Mouse (Mus musculus) gastrocnemius, adult 2 months (tissue): ENCODE measurements around the gene Csdc2. TPM values are rescaled to one million over a fixed set of nuclear protein-coding genes. Genes with fewer than 3 reads are reported as not detected.

ENCODE experiments used
- DNase-seq: peaks from one replicate; pipeline ENCODE4 v3.0.0; 2022
- H3K27ac ChIP-seq: fragments of 200-600 bp; 2 replicates; pipeline ENCODE4 v1.8.1; 2022; ENCODE audit warnings: mild to moderate bottlenecking
- H3K4me3 ChIP-seq: fragments of 200-600 bp; 2 replicates; pipeline ENCODE4 v1.8.1; 2022; ENCODE audit warnings: mild to moderate bottlenecking, moderate library complexity
- CTCF ChIP-seq: fragments of 200-600 bp; IDR thresholded peaks from 2 replicates; pipeline ENCODE4 v1.8.1; 2022; ENCODE audit warnings: antibody characterized with exemption, mild to moderate bottlenecking, moderate library complexity
- intact Hi-C: fragments of 180-260 bp; cut with DNase I; formaldehyde crosslinking; loops from one replicate; pipeline ENCODE4 v1.15.1; 2025
- total RNA-seq, 2 experiments: library from RNA; stranded (reverse); gene quantifications; 2 replicates each; pipeline ENCODE4 v1.2.3; 2021

The Csdc2 gene
- total RNA-seq, 2 experiments from 2014 or later, result 1.6 to 2.1 TPM

GRCm38 (mm10) chr15:81928277-81928676, 8.3 kb upstream of the Csdc2 start:
- intact Hi-C loops, result no loop called here
- TF ChIP-seq CTCF, result no peak
- H3K27ac ChIP-seq, result no peak overlapping the region; the same call in 1 of the 2 replicates
- no peak overlapping the region for H3K4me3 ChIP-seq
- peak; percentile 43 for DNase-seq

- Histone ChIP-seq H3K27ac (no peak overlapping the region), H3K4me3 (no peak overlapping the region)
- DNase-seq, result no peak
- intact Hi-C loops, result no loop called here
- TF ChIP-seq CTCF, result no peak
Measured at GRCm38 (mm10) chr15:81932951-81933470, 3.5 kb upstream of the Csdc2 start.

- TF ChIP-seq CTCF, result no peak
- DNase-seq, result no peak
- intact Hi-C loops, result no loop called here
Measured at GRCm38 (mm10) chr15:81933986-81934385, 2.6 kb upstream of the Csdc2 start.

GRCm38 (mm10) chr15:81935869-81936637, 506 bp upstream of the Csdc2 start:
- no peak for TF ChIP-seq CTCF
- Histone ChIP-seq H3K4me3 (peak overlapping the region; percentile 69), H3K27ac (peak overlapping the region; percentile 71)
- intact Hi-C loops, result no loop called here
- no peak for DNase-seq

More at GRCm38 (mm10) chr15:81933986-81934385, 2.6 kb upstream of the Csdc2 start:
- H3K27ac ChIP-seq, result no peak overlapping the region
- H3K4me3 ChIP-seq, result no peak overlapping the region

GRCm38 (mm10) chr15:81937098-81937972, 776 bp downstream of the Csdc2 start:
- TF ChIP-seq CTCF, result no peak
- peak overlapping the region; percentile 69 for H3K4me3 ChIP-seq
- H3K27ac ChIP-seq, result peak overlapping the region; percentile 71
- DNase-seq, result peak; percentile 38
- intact Hi-C loops, result no loop called here

GRCm38 (mm10) chr15:81938246-81938645, 1.7 kb downstream of the Csdc2 start:
- DNase-seq, result peak; percentile 52
- TF ChIP-seq CTCF, result peak; percentile 61
- H3K27ac ChIP-seq, result no peak overlapping the region; the same call in 1 of the 2 replicates
- H3K4me3 ChIP-seq, result no peak overlapping the region
- intact Hi-C loops, result no loop called here

- TF ChIP-seq CTCF, result no peak
- intact Hi-C loops, result no loop called here
- Histone ChIP-seq H3K27ac (no peak overlapping the region), H3K4me3 (no peak overlapping the region)
- peak; percentile 13 for DNase-seq
Measured at GRCm38 (mm10) chr15:81939157-81939715, 2.7 kb downstream of the Csdc2 start.

- peak; percentile 6 for DNase-seq
- Histone ChIP-seq H3K4me3 (no peak overlapping the region), H3K27ac (no peak overlapping the region)
- intact Hi-C loops, result no loop called here
- no peak for TF ChIP-seq CTCF
Measured at GRCm38 (mm10) chr15:81939774-81940173, 3.2 kb downstream of the Csdc2 start.

GRCm38 (mm10) chr15:81940219-81940618, 3.7 kb downstream of the Csdc2 start:
- no peak for TF ChIP-seq CTCF
- peak; percentile 7 for DNase-seq
- Histone ChIP-seq H3K4me3 (no peak overlapping the region), H3K27ac (no peak overlapping the region)
- intact Hi-C loops, result no loop called here

GRCm38 (mm10) chr15:81941010-81941409, 4.5 kb downstream of the Csdc2 start:
- intact Hi-C loops, result no loop called here
- Histone ChIP-seq H3K27ac (no peak overlapping the region), H3K4me3 (no peak overlapping the region)
- peak; percentile 20; the same call in 1 of the 2 replicates for TF ChIP-seq CTCF
- DNase-seq, result peak; percentile 10

GRCm38 (mm10) chr15:81943176-81943749, 6.7 kb downstream of the Csdc2 start:
- intact Hi-C loops, result no loop called here
- DNase-seq, result peak; percentile 4
- Histone ChIP-seq H3K27ac (no peak overlapping the region), H3K4me3 (no peak overlapping the region)
- TF ChIP-seq CTCF, result no peak

- intact Hi-C loops, result no loop called here
- TF ChIP-seq CTCF, result no peak
- Histone ChIP-seq H3K4me3 (no peak overlapping the region), H3K27ac (no peak overlapping the region)
- peak; percentile 8 for DNase-seq
Measured at GRCm38 (mm10) chr15:81949076-81949475, 12.5 kb downstream of the Csdc2 start.
